Mouse (Mus musculus): ENCODE results near the gene Pet117. TPM values are rescaled to one million over a fixed set of nuclear protein-coding genes. Genes with fewer than 3 reads are reported as not detected.

Pet117 gene
- polyA plus RNA-seq (2015; fragmentation: Nextera tagmentation; extraction: Ambion mirVana), result 2.8 and 3.6 TPM in 2 replicates

DNA sequence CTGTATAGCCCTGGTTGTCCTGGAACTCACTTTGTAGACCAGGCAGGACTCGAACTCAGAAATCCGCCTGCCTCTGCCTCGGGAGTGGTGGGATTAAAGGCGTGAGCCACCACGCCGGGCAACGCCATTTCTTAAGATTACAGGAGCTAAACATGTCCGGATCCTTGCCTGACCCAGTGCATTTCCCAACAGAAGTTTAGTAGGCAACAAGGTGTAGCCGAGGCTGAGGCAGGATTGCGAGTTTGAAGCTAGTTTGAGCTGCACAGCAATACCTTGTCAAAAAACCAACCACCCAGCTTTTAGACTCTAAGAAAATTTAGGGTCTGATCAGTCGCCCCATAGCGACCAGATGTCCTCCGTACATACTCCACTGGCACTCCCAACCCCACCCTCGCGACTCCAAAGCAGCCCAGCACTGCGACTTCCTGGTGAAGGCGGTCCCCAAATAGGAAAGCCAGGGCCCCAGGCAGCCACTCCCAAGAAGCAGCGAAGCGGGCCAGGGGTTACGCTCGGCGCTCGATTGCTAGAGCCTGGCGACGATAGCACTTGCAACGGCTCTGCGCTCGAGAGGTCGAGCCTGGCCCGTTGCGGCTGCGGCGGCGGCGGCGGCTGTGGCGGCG lies at the start of gene Pet117, which contains the start of gene Kat14:
Gene Pet117 (plus strand): TSS at position 597 of the 620 bp plus-strand sequence.
Gene Kat14 (plus strand): TSS at position 584 of the 620 bp plus-strand sequence.
- peak within 1 kb of the TSS; percentile 89 for H3K9ac ChIP-seq
- 9% methylated on average over 36 of the region's 38 CpGs for WGBS
- ATAC-seq, result peak; percentile 97
- H3K27me3 ChIP-seq, result no peaks in the 10 kb centered on the region
- peak within 1 kb of the TSS; percentile 77 for H3K4me2 ChIP-seq
- H3K36me3 ChIP-seq (ENCODE audit: poor library complexity, severe bottlenecking), result peaks cover 5% of the 10 kb centered on the region
- peak within 1 kb of the TSS; percentile 94 for H3K27ac ChIP-seq
- H3K9me3 ChIP-seq (replicated peaks), result no peaks in the 10 kb centered on the region
- H3K4me1 ChIP-seq, result peaks cover 20% of the 10 kb centered on the region
- H3K4me3 ChIP-seq, result peak within 1 kb of the TSS; percentile 85

DNA sequence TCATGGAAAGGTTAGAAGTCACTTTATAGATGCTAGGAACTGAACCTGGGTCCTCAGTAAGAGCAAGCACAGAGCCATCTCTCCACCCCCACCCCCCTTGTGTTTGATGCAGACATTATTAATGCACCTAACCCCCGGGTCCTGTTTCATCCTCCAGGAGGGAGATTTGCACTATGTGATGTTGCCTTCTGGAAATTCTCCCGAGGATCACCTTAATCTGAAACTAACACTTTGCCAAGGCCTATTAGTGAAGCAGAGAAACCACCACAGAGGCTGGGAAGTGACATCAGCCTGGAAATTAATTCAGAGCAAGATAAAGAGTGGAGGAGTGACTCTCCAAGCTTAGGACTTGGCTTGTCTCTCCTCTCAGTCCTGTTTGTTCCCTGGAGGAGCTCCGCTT lies 44.6 kb upstream of the Pet117 start:
- Histone ChIP-seq H3K36me3 (ENCODE audit: poor library complexity, severe bottlenecking) (no peaks in the 10 kb centered on the region), H3K4me1 (no peaks in the 10 kb centered on the region), H3K4me2 (no peak overlapping the region), H3K27me3 (peaks cover 23% of the 10 kb centered on the region), H3K9me3 (replicated peaks) (no peaks in the 10 kb centered on the region), H3K27ac (no peak overlapping the region), H3K4me3 (no peak overlapping the region), H3K9ac (no peak overlapping the region)
- no peak for ATAC-seq
- 64% methylated on average over 3 of the region's 3 CpGs for WGBS

DNA sequence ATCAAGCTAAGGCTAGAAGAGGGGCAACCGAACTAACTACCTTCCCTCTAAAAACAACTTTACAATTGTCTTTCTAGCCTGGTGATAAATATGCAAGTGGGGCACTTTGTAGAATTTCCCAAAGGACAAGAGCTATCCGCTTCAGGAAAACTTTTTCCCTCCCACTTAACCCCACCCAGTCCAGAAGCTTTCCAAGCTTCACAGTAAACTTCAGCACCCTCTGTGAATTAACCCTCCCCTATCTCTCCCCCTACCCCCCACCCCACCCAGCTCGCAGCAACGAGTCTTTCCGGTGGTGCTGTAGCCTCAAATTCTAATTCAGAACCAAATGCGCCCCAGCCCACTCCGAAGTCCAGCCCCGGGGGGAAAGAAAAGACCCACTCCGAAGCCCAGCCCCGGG lies 39.3 kb upstream of the Pet117 start:
- WGBS, result 3% methylated on average over 10 of the region's 10 CpGs
- H3K4me3 ChIP-seq, result no peak overlapping the region
- H3K4me2 ChIP-seq, result no peak overlapping the region
- peaks cover 75% of the 10 kb centered on the region for H3K27me3 ChIP-seq
- H3K9me3 ChIP-seq (replicated peaks), result no peaks in the 10 kb centered on the region
- ATAC-seq, result no peak
- no peak overlapping the region for H3K9ac ChIP-seq
- no peak overlapping the region for H3K27ac ChIP-seq
- peaks cover 32% of the 10 kb centered on the region for H3K4me1 ChIP-seq
- no peaks in the 10 kb centered on the region for H3K36me3 ChIP-seq (ENCODE audit: poor library complexity, severe bottlenecking)

DNA sequence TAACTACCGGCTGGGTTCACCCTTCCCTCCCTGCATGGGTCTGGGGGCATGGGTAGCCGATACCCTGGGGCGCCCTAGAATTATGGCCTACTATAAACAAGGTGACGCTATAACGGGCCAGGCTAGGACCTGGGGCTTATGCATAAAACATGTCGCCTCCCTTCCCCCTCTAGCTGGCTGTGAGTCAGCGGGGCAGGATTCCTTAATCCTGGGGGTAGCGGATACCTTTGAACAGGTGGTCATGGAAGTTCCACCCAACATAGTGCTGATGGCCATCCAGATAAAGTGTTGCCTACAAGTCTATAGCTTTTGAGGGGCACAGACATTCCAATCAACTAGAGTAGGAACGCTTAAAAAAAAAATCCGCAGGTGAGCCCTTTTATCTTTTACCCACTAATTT lies 38.9 kb upstream of the Pet117 start:
- ATAC-seq, result no peak
- peak overlapping the region; percentile 49 for H3K4me3 ChIP-seq
- no peak overlapping the region for H3K27ac ChIP-seq
- WGBS, result 2% methylated on average over 10 of the region's 10 CpGs
- no peaks in the 10 kb centered on the region for H3K9me3 ChIP-seq (replicated peaks)
- H3K4me1 ChIP-seq, result peaks cover 32% of the 10 kb centered on the region
- H3K4me2 ChIP-seq, result 0 out of 2 replicates have a peak overlapping the region, but pooled peaks have one; percentile 91
- no peaks in the 10 kb centered on the region for H3K36me3 ChIP-seq (ENCODE audit: poor library complexity, severe bottlenecking)
- no peak overlapping the region for H3K9ac ChIP-seq
- peaks cover 80% of the 10 kb centered on the region for H3K27me3 ChIP-seq

DNA sequence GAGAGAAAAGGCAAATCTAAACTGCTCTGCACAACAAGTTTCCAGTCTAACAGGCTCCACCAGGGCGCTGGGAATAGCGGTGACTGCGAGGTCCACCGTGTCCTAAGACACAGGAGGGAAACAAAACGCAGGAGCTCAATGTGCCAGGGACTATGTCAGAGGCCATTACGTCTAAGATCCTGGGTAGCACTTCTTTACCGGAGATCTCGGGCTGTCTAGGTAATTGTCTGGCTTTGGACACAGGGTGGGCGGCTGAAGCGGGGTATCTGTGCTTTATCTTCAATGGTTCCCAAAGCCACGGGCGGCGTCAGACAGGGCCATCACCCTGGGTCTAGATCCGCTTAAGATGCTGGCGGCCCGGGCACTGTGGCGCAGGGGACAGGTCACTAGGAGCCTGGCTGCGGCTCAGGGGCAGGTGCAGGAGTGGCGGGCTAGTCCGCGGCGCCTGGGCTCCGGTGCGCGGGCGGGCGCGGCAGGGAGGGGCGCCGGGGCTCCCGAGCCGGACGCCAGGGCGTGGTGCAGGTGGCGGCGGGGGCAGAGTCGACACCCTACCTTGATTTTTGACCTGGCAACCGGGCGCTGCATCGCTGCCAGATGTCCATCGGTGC lies 38.3 kb upstream of the Pet117 start:
- H3K9me3 ChIP-seq (replicated peaks), result no peaks in the 10 kb centered on the region
- H3K27ac ChIP-seq, result no peak overlapping the region
- 1% methylated on average over 32 of the region's 41 CpGs for WGBS
- H3K9ac ChIP-seq, result peak overlapping the region; percentile 57
- ATAC-seq, result peak; percentile 34; the same call in 1 of the 2 replicates
- no peaks in the 10 kb centered on the region for H3K36me3 ChIP-seq (ENCODE audit: poor library complexity, severe bottlenecking)
- H3K4me3 ChIP-seq, result peak overlapping the region; percentile 49
- peak overlapping the region; percentile 91 for H3K4me2 ChIP-seq
- peaks cover 85% of the 10 kb centered on the region for H3K27me3 ChIP-seq
- H3K4me1 ChIP-seq, result peaks cover 32% of the 10 kb centered on the region

DNA sequence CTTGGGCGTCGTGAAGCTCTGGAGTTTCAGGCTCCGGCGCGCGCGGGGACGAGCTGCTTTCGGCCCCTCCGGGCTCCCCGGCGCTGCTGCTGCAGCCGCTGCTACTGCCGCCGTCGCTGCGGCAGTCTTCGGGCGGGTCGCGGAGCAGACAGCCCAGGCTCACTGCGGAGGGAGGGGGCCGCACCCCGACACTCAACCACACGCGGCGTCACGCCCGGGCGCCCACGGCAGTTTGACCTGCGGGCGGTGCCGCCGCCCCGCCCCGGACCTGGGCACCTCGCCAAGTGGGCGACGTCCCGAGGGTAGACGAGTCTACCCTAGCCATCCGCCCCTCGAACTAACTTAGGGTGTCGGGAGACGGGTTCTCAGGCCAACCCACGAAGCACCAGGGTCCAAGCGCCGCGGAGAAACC lies 37.8 kb upstream of the Pet117 start:
- H3K4me2 ChIP-seq, result peak overlapping the region; percentile 91
- H3K9me3 ChIP-seq (replicated peaks), result no peaks in the 10 kb centered on the region
- H3K27ac ChIP-seq, result no peak overlapping the region
- peak overlapping the region; percentile 57 for H3K9ac ChIP-seq
- WGBS, result under 1% methylated on average over 35 of the region's 50 CpGs
- peak overlapping the region; percentile 49 for H3K4me3 ChIP-seq
- H3K4me1 ChIP-seq, result peaks cover 32% of the 10 kb centered on the region
- ATAC-seq, result peak; percentile 57
- peaks cover 89% of the 10 kb centered on the region for H3K27me3 ChIP-seq
- H3K36me3 ChIP-seq (ENCODE audit: poor library complexity, severe bottlenecking), result no peaks in the 10 kb centered on the region

DNA sequence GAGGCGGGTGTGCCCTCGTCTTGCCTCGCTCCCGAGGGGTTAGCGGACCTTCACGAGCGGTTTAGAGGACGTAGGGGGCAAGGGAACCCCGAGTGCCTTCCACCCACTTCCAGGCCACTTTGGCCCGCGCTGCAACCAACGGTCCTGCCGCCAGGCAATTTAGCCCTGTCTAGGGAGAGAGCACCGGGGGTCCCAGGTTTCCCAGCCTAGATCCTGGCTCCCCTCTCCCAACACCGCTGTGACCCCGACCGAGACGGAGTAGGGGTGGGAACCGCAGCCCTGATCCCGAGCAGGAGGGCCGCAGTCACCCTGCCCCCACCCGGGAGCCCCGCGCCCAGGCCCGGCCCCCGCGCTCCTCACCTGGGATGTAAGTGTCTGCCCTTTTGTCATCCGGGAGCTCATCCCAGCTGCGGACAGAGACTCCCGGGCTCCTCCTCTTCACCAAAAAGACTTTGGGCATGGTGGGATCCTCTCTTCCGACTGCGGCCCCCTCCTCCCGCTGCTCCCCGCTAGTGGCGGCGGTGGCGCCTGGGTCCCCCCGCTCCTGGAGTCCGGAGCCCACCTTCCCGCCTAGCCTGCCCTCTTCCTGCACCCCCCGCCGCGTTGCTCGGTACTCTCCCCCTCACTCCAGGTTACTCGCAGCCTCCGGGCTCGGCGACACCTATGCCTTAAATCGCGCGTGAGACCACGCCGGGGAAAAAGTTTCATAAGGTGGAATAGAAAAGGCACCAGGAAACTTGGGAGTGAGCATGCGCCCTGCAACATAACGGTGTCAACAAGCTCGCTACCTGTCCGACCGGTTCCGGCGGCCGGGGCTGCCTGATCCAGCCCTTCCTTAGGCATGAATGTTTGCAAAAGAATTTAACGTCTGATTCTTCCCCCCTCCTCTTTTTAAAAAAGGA lies 37.1 kb upstream of the Pet117 start, which contains the start of gene Ovol2:
Gene Ovol2 (minus strand): TSS at position 746 of the 902 bp plus-strand sequence.
- Histone ChIP-seq H3K9me3 (replicated peaks) (no peaks in the 10 kb centered on the region), H3K27ac (no peak within 1 kb of the TSS), H3K4me1 (peaks cover 32% of the 10 kb centered on the region), H3K4me3 (peak within 1 kb of the TSS; percentile 49), H3K4me2 (peak within 1 kb of the TSS; percentile 91), H3K9ac (peak within 1 kb of the TSS; percentile 57), H3K27me3 (peaks cover 93% of the 10 kb centered on the region), H3K36me3 (ENCODE audit: poor library complexity, severe bottlenecking) (no peaks in the 10 kb centered on the region)
- 1% methylated on average over 59 of the region's 62 CpGs for WGBS
- ATAC-seq, result peak; percentile 37

DNA sequence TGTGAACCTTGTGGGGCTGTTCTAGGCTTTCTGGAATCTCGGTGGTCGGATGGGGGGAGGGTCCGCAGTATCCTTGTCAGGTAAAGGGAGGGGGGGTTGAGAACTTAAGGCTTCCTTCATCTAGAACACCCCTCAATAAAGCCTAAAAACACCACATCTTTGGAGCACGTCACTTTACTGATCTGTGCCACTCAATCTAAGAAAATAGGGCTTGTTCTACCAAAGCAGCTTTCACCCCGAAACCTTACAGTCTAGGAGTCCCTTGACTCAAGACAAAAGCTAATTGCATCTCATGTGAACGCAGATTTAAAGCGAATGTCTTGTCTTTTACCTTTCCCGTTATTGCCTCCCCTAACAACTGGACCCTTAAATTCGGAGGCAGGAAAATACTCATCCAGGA lies 36.3 kb upstream of the Pet117 start:
- H3K9me3 ChIP-seq (replicated peaks), result no peaks in the 10 kb centered on the region
- peaks cover 32% of the 10 kb centered on the region for H3K4me1 ChIP-seq
- WGBS, result 6% methylated on average over 9 of the region's 9 CpGs
- no peak overlapping the region for H3K9ac ChIP-seq
- H3K27me3 ChIP-seq, result peaks cover 88% of the 10 kb centered on the region
- no peaks in the 10 kb centered on the region for H3K36me3 ChIP-seq (ENCODE audit: poor library complexity, severe bottlenecking)
- peak overlapping the region; percentile 49 for H3K4me3 ChIP-seq
- no peak for ATAC-seq
- no peak overlapping the region for H3K27ac ChIP-seq
- H3K4me2 ChIP-seq, result peak overlapping the region; percentile 49; the same call in 1 of the 2 replicates

DNA sequence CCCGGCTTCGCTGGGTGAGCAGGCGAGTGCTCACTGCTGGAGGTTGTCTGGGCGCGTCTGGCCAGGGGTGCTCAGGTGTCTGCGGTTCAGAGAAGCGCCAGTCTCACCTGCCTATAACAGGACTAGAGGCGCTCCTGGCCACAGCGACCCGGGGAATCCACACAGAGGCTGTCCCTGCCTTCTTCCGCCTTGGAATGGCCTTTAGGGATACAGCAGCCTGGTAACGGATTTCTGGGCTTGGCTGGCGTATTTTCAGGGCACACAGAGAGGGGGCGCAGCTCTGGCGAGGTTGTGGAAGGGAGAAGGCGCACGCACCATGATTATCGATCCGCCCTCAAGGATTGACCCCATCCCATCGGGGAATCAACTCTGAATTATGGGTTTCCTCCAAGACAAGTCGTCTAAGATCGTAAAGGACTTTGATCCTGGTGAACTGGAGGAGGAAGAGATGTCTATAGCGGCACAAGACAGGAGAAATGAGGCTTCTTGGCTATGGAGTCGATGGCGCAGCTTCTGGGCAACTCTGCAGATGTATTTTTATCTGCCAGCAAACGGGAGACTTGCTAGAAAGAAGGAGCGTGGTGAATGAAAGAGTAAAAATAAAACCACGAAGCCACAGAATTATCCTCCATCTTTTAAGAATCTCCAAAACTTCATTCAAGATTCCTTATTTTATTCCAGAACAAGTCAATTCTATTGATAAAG lies 35.5 kb upstream of the Pet117 start:
- H3K9ac ChIP-seq, result 0 out of 2 replicates have a peak overlapping the region, but pooled peaks have one; percentile 4
- H3K4me2 ChIP-seq, result peak overlapping the region; percentile 49
- peaks cover 32% of the 10 kb centered on the region for H3K4me1 ChIP-seq
- H3K27ac ChIP-seq, result no peak overlapping the region
- H3K4me3 ChIP-seq, result peak overlapping the region; percentile 26
- H3K36me3 ChIP-seq (ENCODE audit: poor library complexity, severe bottlenecking), result no peaks in the 10 kb centered on the region
- ATAC-seq, result 0 out of 2 replicates have a peak, but pooled peaks have one; percentile 19
- H3K27me3 ChIP-seq, result peaks cover 81% of the 10 kb centered on the region
- no peaks in the 10 kb centered on the region for H3K9me3 ChIP-seq (replicated peaks)
- 7% methylated on average over 28 of the region's 28 CpGs for WGBS

DNA sequence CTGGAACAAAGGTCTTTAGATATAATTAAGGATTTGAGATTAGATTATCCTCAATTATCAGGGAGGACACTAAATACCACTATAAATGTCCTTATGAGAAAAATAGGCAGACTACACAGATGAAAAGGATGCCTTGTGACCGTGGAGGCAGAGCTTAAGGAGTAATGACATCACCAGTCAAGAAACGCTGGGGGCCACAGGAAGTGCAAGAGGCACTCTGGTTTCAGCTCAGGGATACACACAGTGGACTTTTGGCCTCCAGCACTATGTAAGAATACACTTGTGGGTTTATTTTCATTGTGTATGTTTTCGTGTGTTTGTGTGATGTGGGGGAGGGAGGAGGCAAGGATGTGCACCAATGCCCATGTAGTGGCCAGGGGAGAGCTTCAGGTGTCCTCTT lies 31.6 kb upstream of the Pet117 start:
- no peaks in the 10 kb centered on the region for H3K36me3 ChIP-seq (ENCODE audit: poor library complexity, severe bottlenecking)
- no peak overlapping the region for H3K4me2 ChIP-seq
- H3K4me3 ChIP-seq, result no peak overlapping the region
- no peaks in the 10 kb centered on the region for H3K9me3 ChIP-seq (replicated peaks)
- no peak overlapping the region for H3K27ac ChIP-seq
- H3K9ac ChIP-seq, result no peak overlapping the region
- 66% methylated on average over 3 of the region's 3 CpGs for WGBS
- ATAC-seq, result no peak
- peaks cover 42% of the 10 kb centered on the region for H3K27me3 ChIP-seq
- peaks cover 8% of the 10 kb centered on the region; the same call in 1 of the 2 replicates for H3K4me1 ChIP-seq

DNA sequence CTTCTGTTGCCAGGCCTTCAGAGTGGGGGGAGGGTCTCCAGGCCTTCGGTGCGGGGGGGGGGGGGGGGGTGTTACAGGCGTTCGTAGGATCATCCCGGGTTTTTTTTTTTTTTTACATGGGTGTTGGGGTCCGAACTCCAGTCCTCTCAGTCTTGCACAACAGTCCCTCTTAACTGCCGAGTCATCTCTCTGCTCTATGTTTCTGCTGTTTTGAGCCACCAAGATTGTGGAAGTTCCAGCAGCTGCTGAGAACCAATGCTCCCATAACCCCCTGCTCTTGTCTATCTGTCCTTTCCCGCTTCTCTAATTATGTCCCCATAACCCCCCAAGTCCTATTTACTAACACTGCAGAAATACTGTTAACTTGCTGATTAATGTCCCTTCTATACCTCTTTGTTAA lies 31.1 kb upstream of the Pet117 start:
- H3K27me3 ChIP-seq, result peaks cover 37% of the 10 kb centered on the region
- 78% methylated on average over 8 of the region's 8 CpGs for WGBS
- H3K9me3 ChIP-seq (replicated peaks), result no peaks in the 10 kb centered on the region
- no peak for ATAC-seq
- no peak overlapping the region for H3K27ac ChIP-seq
- no peaks in the 10 kb centered on the region for H3K36me3 ChIP-seq (ENCODE audit: poor library complexity, severe bottlenecking)
- H3K4me3 ChIP-seq, result no peak overlapping the region
- no peak overlapping the region for H3K9ac ChIP-seq
- H3K4me2 ChIP-seq, result no peak overlapping the region
- H3K4me1 ChIP-seq, result 0 out of 2 replicates have a peak, but pooled peaks cover 5% of the 10 kb centered on the region
